Mouse (Mus musculus) adrenal gland (tissue): ENCODE data around the gene Stxbp6.

Experiments
- intact Hi-C: fragments of 180-260 bp; cut with DNase I; formaldehyde crosslinking; loops from one replicate; pipeline ENCODE4 v1.15.1; 2025

The Stxbp6 gene

GRCm38 (mm10) chr12:44839594-44840373, 234.7 kb downstream of the Stxbp6 start:
- intact Hi-C loops = no loop called here

- intact Hi-C loops = no loop called here
These were observed 238.5 kb downstream of the Stxbp6 start for GRCm38 (mm10) chr12:44835879-44836467.

GRCm38 (mm10) chr12:44811895-44812294, 262.6 kb downstream of the Stxbp6 start:
- intact Hi-C loops = no loop called here

- intact Hi-C loops = no loop called here
These were observed 270.3 kb downstream of the Stxbp6 start for GRCm38 (mm10) chr12:44804213-44804612.
